Mouse (Mus musculus): ENCODE data around the gene 9430015G10Rik.

The 9430015G10Rik gene

DNA sequence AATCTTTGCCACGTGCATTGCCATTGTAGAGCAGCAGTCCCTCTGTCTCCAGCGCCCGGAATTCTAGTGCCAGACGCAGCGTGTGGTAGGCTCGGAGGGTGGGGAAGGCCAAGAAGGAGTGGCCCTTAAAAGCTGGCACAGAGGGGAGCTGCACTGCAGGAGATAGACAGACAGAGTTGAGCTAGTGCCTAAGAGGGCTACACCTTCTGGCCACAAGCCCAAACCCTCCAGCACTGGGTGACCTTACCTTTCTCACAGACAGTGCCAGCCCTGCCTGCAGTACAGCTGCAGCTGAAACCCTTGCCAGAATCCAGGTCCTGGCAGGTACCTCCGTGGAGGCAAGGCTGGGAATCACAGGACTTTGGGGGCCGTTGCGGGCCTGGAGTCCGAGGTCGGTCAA, 62.0 kb downstream of the 9430015G10Rik start:
- no peak for DNase-seq (ENCODE audit: low spot score)

Measured in urinary bladder, postnatal 10 days (tissue).